Mouse (Mus musculus) forebrain, embryonic 12.5 days (tissue): ENCODE results near the gene Elfn1. TPM values are rescaled to one million over a fixed set of nuclear protein-coding genes. Genes with fewer than 3 reads are reported as not detected.
A peak's percentile ranks its signal among the peaks of the same experiment; 100 is the strongest.

Source experiments
- ATAC-seq: fragments of 200-750 bp; cut with Nextera tagmentation; 2 replicates; pipeline ENCODE4 v1.8.0; 2017; ENCODE audit warnings: moderate TSS enrichment; ENCODE audit not compliant: low FRiP score
- H3K27ac ChIP-seq: fragments of 300-500 bp; sonication (generic); 2 replicates; pipeline ENCODE4 v1.5.1; 2016; ENCODE audit warnings: mild to moderate bottlenecking
- H3K27me3 ChIP-seq: fragments of 300-500 bp; sonication (generic); 2 replicates; pipeline ENCODE4 v1.6.1; 2016; ENCODE audit warnings: mild to moderate bottlenecking
- H3K36me3 ChIP-seq: fragments of 300-500 bp; sonication (generic); replicated peaks from 2 replicates; pipeline ENCODE4 v1.6.1; 2016; ENCODE audit warnings: mild to moderate bottlenecking
- H3K4me1 ChIP-seq: fragments of 300-500 bp; sonication (generic); 2 replicates; pipeline ENCODE4 v1.6.1; 2016
- H3K4me2 ChIP-seq: fragments of 300-500 bp; sonication (generic); 2 replicates; pipeline ENCODE4 v1.6.1; 2016; ENCODE audit warnings: mild to moderate bottlenecking, moderate library complexity
- H3K4me3 ChIP-seq: fragments of 300-500 bp; sonication (generic); replicated peaks from 2 replicates; pipeline ENCODE4 v1.5.1; 2016; ENCODE audit warnings: mild to moderate bottlenecking
- H3K9ac ChIP-seq: fragments of 300-500 bp; sonication (generic); 2 replicates; pipeline ENCODE4 v1.6.1; 2016; ENCODE audit warnings: mild to moderate bottlenecking
- H3K9me3 ChIP-seq: fragments of 300-500 bp; sonication (generic); 2 replicates; pipeline ENCODE4 v1.6.1; 2016
- WGBS: fragments of 180-500 bp; shearing (Covaris S2); methylation state at CpG from one replicate; pipeline ENCODE4 v1.1.7; 2016; 5-methylcytosine and 5-hydroxymethylcytosine counted together
- polyA plus RNA-seq: library from polyadenylated mRNA; unstranded; fragments of >200 nt; fragmentation: Nextera tagmentation; extraction: Ambion mirVana; gene quantifications from 2 replicates; pipeline ENCODE4 v1.2.1, GENCODE M21; 2016

The Elfn1 gene
- polyA plus RNA-seq, 1 experiment from 2014 or later = 0.88 TPM

- ATAC-seq = peak; percentile 54
- H3K4me3 ChIP-seq = no peak overlapping the region
- H3K4me2 ChIP-seq = no peak overlapping the region
- no peaks in the 10 kb centered on the region for H3K36me3 ChIP-seq
- 42% methylated on average over 12 of the region's 12 CpGs for WGBS
- H3K9me3 ChIP-seq = no peaks in the 10 kb centered on the region
- peaks cover 40% of the 10 kb centered on the region for H3K4me1 ChIP-seq
- H3K9ac ChIP-seq = no peak overlapping the region
- H3K27me3 ChIP-seq = peaks cover 3% of the 10 kb centered on the region; the same call in 1 of the 2 replicates
- peak overlapping the region; percentile 66 for H3K27ac ChIP-seq
Observed at GRCm38 (mm10) chr5:139894025-139894508, 13.7 kb upstream of the Elfn1 start.

DNA sequence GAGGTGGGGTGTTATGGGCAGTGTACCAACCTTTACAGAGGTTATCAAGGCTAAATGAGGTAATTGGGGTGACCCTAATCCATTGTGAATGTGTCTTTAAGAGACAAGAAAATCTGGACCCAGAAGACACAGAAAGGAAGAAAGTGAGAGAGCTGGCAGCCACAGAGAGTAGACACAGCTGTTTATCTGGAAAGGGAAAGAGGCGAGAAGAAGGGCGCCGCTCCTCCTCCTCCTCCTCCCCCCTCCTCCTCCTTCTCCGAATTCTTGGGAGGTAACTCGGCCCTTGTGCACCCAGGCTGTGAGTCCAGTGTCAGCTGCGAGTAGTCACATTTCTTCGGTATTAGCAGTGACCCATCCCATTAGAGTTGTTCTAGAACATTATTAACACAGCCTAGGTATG, 8.7 kb upstream of the Elfn1 start:
- H3K4me1 ChIP-seq = peaks cover 8% of the 10 kb centered on the region
- no peak overlapping the region for H3K4me2 ChIP-seq
- H3K4me3 ChIP-seq = no peak overlapping the region
- no peak overlapping the region for H3K9ac ChIP-seq
- H3K27ac ChIP-seq = no peak overlapping the region
- WGBS = 53% methylated on average over 7 of the region's 7 CpGs
- no peaks in the 10 kb centered on the region for H3K36me3 ChIP-seq
- H3K27me3 ChIP-seq = peaks cover 18% of the 10 kb centered on the region
- ATAC-seq = no peak
- no peaks in the 10 kb centered on the region for H3K9me3 ChIP-seq

- H3K27me3 ChIP-seq = peaks cover 69% of the 10 kb centered on the region
Observed at GRCm38 (mm10) chr5:139905121-139905520, 2.6 kb upstream of the Elfn1 start.

GRCm38 (mm10) chr5:139906507-139906906, 1.2 kb upstream of the Elfn1 start:
- 46% methylated on average over 9 of the region's 9 CpGs for WGBS
- Histone ChIP-seq H3K9ac (no peak overlapping the region), H3K4me2 (no peak overlapping the region)

More at GRCm38 (mm10) chr5:139905121-139905520, 2.6 kb upstream of the Elfn1 start:
- H3K4me3 ChIP-seq = no peak overlapping the region
- no peak overlapping the region for H3K9ac ChIP-seq
- no peaks in the 10 kb centered on the region for H3K36me3 ChIP-seq
- H3K4me2 ChIP-seq = no peak overlapping the region
- no peak for ATAC-seq
- H3K27ac ChIP-seq = no peak overlapping the region
- H3K4me1 ChIP-seq = peaks cover 34% of the 10 kb centered on the region
- 79% methylated on average over 5 of the region's 5 CpGs for WGBS
- no peaks in the 10 kb centered on the region for H3K9me3 ChIP-seq

DNA sequence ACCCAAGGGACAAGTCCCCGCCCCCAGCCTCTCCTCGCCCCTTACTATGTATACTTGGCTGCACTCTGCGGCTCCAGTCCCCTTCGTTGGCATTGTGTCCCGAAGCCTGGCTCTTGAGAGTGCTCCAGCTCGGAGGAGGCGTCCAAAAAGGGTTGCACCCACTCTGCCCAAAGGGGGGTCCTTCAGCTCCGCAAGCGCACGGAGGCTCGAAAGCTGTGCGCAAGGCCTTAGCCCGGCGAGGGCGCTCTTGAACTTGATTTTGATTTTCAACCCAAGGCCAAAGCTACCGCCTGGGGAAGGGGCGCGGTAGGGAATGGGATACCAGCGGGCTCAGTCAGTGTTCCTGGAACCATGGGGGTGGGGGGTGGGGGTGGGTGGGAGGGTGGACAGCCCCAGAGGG, 502 bp upstream of the Elfn1 start:
- under 1% methylated on average over 19 of the region's 19 CpGs for WGBS
- H3K27ac ChIP-seq = no peak overlapping the region
- H3K27me3 ChIP-seq = peaks cover 88% of the 10 kb centered on the region
- no peaks in the 10 kb centered on the region for H3K9me3 ChIP-seq
- H3K4me2 ChIP-seq = peak overlapping the region; percentile 92
- no peaks in the 10 kb centered on the region for H3K36me3 ChIP-seq
- peaks cover 54% of the 10 kb centered on the region for H3K4me1 ChIP-seq
- no peak for ATAC-seq
- peak overlapping the region; percentile 68 for H3K4me3 ChIP-seq
- peak overlapping the region; percentile 77 for H3K9ac ChIP-seq

More at GRCm38 (mm10) chr5:139906507-139906906, 1.2 kb upstream of the Elfn1 start:
- Histone ChIP-seq H3K36me3 (no peaks in the 10 kb centered on the region), H3K4me3 (no peak overlapping the region), H3K9me3 (no peaks in the 10 kb centered on the region), H3K4me1 (peaks cover 48% of the 10 kb centered on the region), H3K27ac (no peak overlapping the region), H3K27me3 (peaks cover 80% of the 10 kb centered on the region)
- ATAC-seq = no peak

GRCm38 (mm10) chr5:139908243-139908810, 584 bp downstream of the Elfn1 start:
- Histone ChIP-seq H3K36me3 (no peaks in the 10 kb centered on the region), H3K4me1 (peaks cover 62% of the 10 kb centered on the region), H3K4me2 (peak overlapping the region; percentile 92), H3K27ac (no peak overlapping the region; the same call in 1 of the 2 replicates), H3K9me3 (no peaks in the 10 kb centered on the region), H3K9ac (peak overlapping the region; percentile 77), H3K27me3 (peaks cover 92% of the 10 kb centered on the region), H3K4me3 (peak overlapping the region; percentile 68)
- WGBS = under 1% methylated on average over 71 of the region's 78 CpGs
- ATAC-seq = peak; percentile 42

DNA sequence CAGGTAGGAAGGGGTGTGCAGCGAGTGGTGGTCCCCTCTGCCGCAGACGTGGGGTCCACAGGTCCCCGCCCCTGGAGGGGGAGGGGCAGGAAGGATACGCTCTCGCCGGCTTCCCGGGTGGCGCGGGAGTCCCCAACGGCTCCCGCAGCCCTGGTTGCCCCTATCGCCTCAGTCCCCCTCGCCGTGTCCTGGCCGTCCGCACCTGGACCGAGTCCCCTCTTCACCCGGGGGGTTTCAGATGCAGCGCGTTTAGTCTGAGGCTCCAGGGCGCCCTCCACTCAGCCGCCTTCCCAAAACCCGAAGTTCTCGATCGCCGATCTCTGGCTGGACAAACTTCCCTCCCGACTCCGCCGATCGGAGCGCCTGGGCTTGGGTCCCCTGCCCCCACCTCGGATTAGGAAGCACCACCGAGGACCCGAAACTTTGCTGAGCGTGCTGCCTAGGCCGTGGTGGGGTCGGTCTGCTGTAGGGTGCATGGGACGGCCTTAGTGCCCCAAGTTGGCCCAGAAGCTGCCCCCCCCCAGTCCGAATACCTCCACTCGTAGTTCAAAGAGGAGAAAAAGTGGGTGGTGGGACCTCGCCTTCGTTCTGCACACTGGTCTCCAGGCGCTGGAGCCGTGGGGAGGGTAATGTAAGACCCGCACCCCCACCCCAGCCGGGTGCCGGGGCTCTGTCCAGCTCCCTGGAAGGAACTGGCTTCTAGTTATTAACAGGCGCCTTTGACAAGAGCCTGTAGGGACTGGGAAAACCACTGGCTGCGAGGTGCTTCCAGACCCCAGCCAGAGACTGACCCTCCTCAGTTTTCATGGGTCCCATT, 1.3 kb downstream of the Elfn1 start:
- Histone ChIP-seq H3K27me3 (peaks cover 95% of the 10 kb centered on the region), H3K27ac (no peak overlapping the region), H3K9me3 (no peaks in the 10 kb centered on the region), H3K4me3 (peak overlapping the region; percentile 68), H3K9ac (peak overlapping the region; percentile 77), H3K4me2 (peak overlapping the region; percentile 92), H3K36me3 (no peaks in the 10 kb centered on the region), H3K4me1 (peaks cover 67% of the 10 kb centered on the region)
- ATAC-seq = 0 out of 2 replicates have a peak, but pooled peaks have one; percentile 1
- under 1% methylated on average over 48 of the region's 50 CpGs for WGBS

DNA sequence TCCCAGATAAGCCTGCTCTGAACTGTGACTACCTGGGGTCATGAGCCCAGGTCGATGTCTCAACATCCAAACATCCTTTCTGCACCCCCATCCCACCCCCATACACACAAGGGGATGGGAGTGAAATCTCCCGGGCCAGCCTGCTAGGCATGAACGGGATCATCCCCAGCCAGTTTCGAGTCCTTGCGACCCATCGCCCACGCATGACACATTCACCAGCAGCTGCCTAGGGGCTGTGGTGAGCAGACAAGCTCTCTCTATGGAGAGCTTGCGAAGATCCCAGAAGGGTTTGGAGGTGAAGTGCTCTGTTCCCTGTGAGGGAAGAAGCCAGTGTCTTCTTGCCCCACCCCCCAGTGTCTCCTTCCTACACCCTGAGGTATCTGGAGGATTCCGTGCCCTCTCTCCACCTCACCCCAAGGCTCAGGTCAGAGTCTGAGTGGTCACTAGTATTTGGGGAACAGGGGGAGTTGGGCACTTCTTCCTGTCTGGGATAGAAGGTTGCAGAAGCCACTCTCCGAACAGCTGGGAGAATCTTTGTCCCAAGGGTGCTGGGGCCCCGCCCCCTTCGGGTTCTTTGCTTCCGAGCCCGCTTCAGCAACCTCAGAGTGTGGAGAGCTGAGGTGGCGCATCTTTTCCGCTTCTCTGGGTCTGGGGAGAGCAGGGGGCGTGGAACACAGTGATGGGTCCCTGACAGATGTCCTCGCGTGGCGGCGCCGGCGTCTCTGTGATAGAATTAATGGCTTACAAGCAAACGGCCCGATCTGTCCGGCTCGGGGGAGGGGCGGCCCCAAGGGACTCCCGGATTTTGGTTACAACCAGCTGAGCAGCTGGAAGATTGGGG, 2.2 kb downstream of the Elfn1 start:
- Histone ChIP-seq H3K27me3 (peaks cover 99% of the 10 kb centered on the region), H3K36me3 (no peaks in the 10 kb centered on the region), H3K27ac (no peak overlapping the region), H3K4me3 (peak overlapping the region; percentile 68), H3K9me3 (no peaks in the 10 kb centered on the region), H3K9ac (0 out of 2 replicates have a peak overlapping the region, but pooled peaks have one; percentile 25), H3K4me1 (peaks cover 68% of the 10 kb centered on the region), H3K4me2 (peak overlapping the region; percentile 92)
- under 1% methylated on average over 29 of the region's 29 CpGs for WGBS
- no peak for ATAC-seq

- 3% methylated on average over 3 of the region's 3 CpGs for WGBS
- peak overlapping the region; percentile 98 for H3K4me2 ChIP-seq
- H3K36me3 ChIP-seq = no peaks in the 10 kb centered on the region
- ATAC-seq = no peak
- peak overlapping the region; percentile 68 for H3K4me3 ChIP-seq
- no peak overlapping the region for H3K9ac ChIP-seq
- peaks cover 99% of the 10 kb centered on the region for H3K27me3 ChIP-seq
- H3K27ac ChIP-seq = no peak overlapping the region
- H3K9me3 ChIP-seq = no peaks in the 10 kb centered on the region
- H3K4me1 ChIP-seq = peaks cover 68% of the 10 kb centered on the region
Observed at GRCm38 (mm10) chr5:139910755-139911300, 3.1 kb downstream of the Elfn1 start.

DNA sequence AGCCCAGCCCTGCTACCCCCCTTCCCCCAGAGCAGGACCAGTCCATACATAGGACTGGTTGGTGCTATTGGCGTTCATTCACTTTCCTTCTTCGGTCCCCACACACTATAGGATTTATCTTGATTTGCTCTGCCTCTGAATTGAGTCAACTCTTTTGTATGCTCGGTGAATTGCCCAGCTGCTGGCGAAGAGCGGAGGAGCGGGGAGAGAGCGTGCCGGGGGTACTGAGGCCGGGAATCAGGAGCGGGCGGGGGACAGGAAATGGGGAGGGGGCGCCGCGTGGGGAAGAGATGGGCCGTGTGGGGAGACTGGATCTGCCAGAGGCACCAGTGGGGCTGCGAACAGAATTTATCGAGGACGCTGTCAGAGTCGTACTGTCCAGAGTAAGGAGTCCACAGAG, 3.8 kb downstream of the Elfn1 start:
- H3K4me2 ChIP-seq = peak overlapping the region; percentile 98
- peaks cover 99% of the 10 kb centered on the region for H3K27me3 ChIP-seq
- H3K9ac ChIP-seq = 0 out of 2 replicates have a peak overlapping the region, but pooled peaks have one; percentile 68
- H3K36me3 ChIP-seq = no peaks in the 10 kb centered on the region
- no peaks in the 10 kb centered on the region for H3K9me3 ChIP-seq
- ATAC-seq = peak; percentile 6; the same call in 1 of the 2 replicates
- H3K27ac ChIP-seq = 0 out of 2 replicates have a peak overlapping the region, but pooled peaks have one; percentile 53
- under 1% methylated on average over 19 of the region's 19 CpGs for WGBS
- H3K4me3 ChIP-seq = peak overlapping the region; percentile 56
- peaks cover 68% of the 10 kb centered on the region for H3K4me1 ChIP-seq

DNA sequence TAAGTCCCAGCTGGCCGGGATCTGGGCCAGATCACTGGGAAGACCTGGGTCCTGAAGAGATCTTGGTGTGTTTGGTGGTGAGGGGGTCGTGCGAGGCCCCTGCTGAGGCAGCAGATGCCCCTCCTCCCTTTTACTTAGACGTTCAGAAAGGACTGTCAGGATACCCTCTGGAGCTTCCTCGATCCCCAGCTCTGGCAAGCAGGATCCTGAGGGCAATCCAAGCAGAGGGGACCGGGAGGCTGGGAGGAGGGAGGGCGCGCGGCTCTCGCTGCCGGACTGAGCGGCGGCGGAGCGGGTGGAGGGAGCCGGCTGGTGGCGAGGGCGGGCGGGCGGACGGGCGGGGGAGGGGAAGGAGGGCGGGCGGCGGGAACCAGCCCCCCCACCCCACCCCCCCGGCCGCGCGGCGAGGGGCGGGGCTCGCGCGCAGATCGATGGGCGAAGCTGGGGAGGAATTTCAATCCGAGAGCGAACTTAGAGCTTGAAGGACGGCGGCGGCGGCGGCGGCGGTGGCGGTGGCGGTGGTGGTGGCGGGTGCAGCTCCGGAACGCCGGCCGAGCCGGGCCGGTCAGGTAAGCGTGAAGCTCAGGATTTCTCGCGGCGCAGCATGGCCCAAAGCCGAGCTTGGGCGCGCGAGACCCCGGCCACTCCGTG, 4.5 kb downstream of the Elfn1 start:
- H3K4me2 ChIP-seq = peak overlapping the region; percentile 98
- under 1% methylated on average over 31 of the region's 64 CpGs for WGBS
- peak overlapping the region; percentile 56 for H3K4me3 ChIP-seq
- peak overlapping the region; percentile 68 for H3K9ac ChIP-seq
- H3K27ac ChIP-seq = no peak overlapping the region
- no peaks in the 10 kb centered on the region for H3K9me3 ChIP-seq
- ATAC-seq = peak; percentile 45; the same call in 1 of the 2 replicates
- peaks cover 61% of the 10 kb centered on the region for H3K4me1 ChIP-seq
- no peaks in the 10 kb centered on the region for H3K36me3 ChIP-seq
- H3K27me3 ChIP-seq = peaks cover 99% of the 10 kb centered on the region
